Mouse (Mus musculus): ENCODE measurements at regions not wholly inside any gene's neighbourhood (a gene's known extent, or its start where the extent isn't known, plus 50 kb on each side); places are given as distances from the start of the nearest gene placed in this dataset.
A peak's percentile ranks its signal among the peaks of the same experiment; 100 is the strongest.

GRCm38 (mm10) chr7:58310096-58310495 is 345.9 kb upstream of the Atp10a start:
- Histone ChIP-seq H3K4me3 (no peak overlapping the region), H3K27ac (no peak overlapping the region), H3K4me1 (no peaks in the 10 kb centered on the region), H3K36me3 (replicated peaks) (no peaks in the 10 kb centered on the region), H3K9me3 (no peaks in the 10 kb centered on the region), H3K27me3 (ENCODE audit: poor library complexity, severe bottlenecking) (no peaks in the 10 kb centered on the region)
- WGBS, result 81% methylated on average over 2 of the region's 2 CpGs
- no peak for DNase-seq (ENCODE audit: extremely low spot score, low spot score)

GRCm38 (mm10) chr7:58322381-58322780 is 333.6 kb upstream of the Atp10a start:
- DNase-seq (ENCODE audit: extremely low spot score, low spot score), result no peak
- no peak overlapping the region for H3K4me3 ChIP-seq
- no peaks in the 10 kb centered on the region for H3K27me3 ChIP-seq (ENCODE audit: poor library complexity, severe bottlenecking)
- no peaks in the 10 kb centered on the region for H3K9me3 ChIP-seq
- H3K36me3 ChIP-seq (replicated peaks), result no peaks in the 10 kb centered on the region
- no peak overlapping the region for H3K27ac ChIP-seq
- WGBS, result 53% methylated on average over 1 of the region's 1 CpGs
- no peaks in the 10 kb centered on the region for H3K4me1 ChIP-seq

DNA sequence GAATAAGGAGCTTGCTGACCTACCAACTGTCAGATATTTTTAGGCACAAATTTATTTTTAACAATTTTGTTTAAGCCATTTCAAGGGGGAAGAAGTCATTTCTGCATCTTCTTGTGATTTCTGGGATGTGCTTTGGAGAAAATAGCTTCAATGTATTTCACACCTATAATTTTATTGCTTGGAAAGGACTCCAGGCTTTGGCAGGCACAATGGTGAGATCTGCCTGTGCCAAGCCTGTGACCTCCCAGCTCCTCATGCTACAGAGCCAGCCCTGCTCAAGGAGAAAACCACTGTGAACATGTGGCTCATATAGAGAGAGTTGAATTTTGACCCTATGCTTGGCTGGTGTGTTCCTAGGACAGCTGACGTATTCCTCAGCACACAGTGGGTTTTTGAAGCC is 288.6 kb upstream of the Atp10a start:
- Histone ChIP-seq H3K36me3 (replicated peaks) (no peaks in the 10 kb centered on the region), H3K4me1 (no peaks in the 10 kb centered on the region), H3K27me3 (ENCODE audit: poor library complexity, severe bottlenecking) (no peaks in the 10 kb centered on the region), H3K27ac (no peak overlapping the region), H3K9me3 (no peaks in the 10 kb centered on the region), H3K4me3 (no peak overlapping the region)
- 88% methylated on average over 1 of the region's 1 CpGs for WGBS
- DNase-seq (ENCODE audit: extremely low spot score, low spot score), result no peak

DNA sequence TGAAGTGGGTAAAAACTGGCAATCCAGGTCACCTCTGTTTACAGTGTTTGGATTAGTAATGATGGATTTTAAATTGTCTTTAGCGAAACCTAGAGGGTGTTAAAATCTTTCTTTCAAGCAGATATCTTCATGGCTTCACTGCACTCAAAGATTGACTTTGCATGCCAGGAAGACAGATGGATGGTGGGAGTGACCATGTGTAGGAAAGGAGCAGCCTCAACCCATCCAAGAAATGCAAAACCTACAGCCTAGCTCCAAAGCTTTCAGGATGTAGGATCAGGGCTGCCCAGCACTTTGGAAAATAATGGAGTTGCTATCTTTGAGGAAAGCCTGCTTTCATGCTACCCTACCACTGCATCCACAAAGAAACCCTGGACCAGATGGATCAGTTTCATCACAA is 272.6 kb upstream of the Atp10a start:
- DNase-seq (ENCODE audit: extremely low spot score, low spot score), result no peak
- Histone ChIP-seq H3K36me3 (replicated peaks) (no peaks in the 10 kb centered on the region), H3K27me3 (ENCODE audit: poor library complexity, severe bottlenecking) (no peaks in the 10 kb centered on the region), H3K9me3 (no peaks in the 10 kb centered on the region), H3K4me3 (no peak overlapping the region), H3K27ac (no peak overlapping the region), H3K4me1 (no peaks in the 10 kb centered on the region)
- WGBS, result 80% methylated on average over 1 of the region's 1 CpGs

- Histone ChIP-seq H3K27ac (no peak overlapping the region), H3K9me3 (no peaks in the 10 kb centered on the region), H3K4me1 (no peaks in the 10 kb centered on the region), H3K36me3 (replicated peaks) (no peaks in the 10 kb centered on the region), H3K4me3 (no peak overlapping the region), H3K27me3 (ENCODE audit: poor library complexity, severe bottlenecking) (no peaks in the 10 kb centered on the region)
- 84% methylated on average over 1 of the region's 1 CpGs for WGBS
- no peak for DNase-seq (ENCODE audit: extremely low spot score, low spot score)
These were observed 267.6 kb upstream of the Atp10a start for GRCm38 (mm10) chr7:58388326-58388725.

- no peak for DNase-seq (ENCODE audit: extremely low spot score, low spot score)
- Histone ChIP-seq H3K4me1 (peaks cover 2% of the 10 kb centered on the region), H3K36me3 (replicated peaks) (no peaks in the 10 kb centered on the region), H3K9me3 (no peaks in the 10 kb centered on the region), H3K4me3 (no peak overlapping the region), H3K27ac (no peak overlapping the region), H3K27me3 (ENCODE audit: poor library complexity, severe bottlenecking) (no peaks in the 10 kb centered on the region)
- WGBS, result 84% methylated on average over 4 of the region's 4 CpGs
These were observed 263.4 kb upstream of the Atp10a start for GRCm38 (mm10) chr7:58392391-58393115.

- H3K9me3 ChIP-seq, result no peaks in the 10 kb centered on the region
- H3K27ac ChIP-seq, result peak overlapping the region; percentile 93
- no peaks in the 10 kb centered on the region for H3K27me3 ChIP-seq (ENCODE audit: poor library complexity, severe bottlenecking)
- 22% methylated on average over 6 of the region's 6 CpGs for WGBS
- peak overlapping the region; percentile 57 for H3K4me3 ChIP-seq
- DNase-seq (ENCODE audit: extremely low spot score, low spot score), result peak; percentile 27
- H3K4me1 ChIP-seq, result peaks cover 17% of the 10 kb centered on the region
- H3K36me3 ChIP-seq (replicated peaks), result no peaks in the 10 kb centered on the region
These were observed 258.0 kb upstream of the Atp10a start for GRCm38 (mm10) chr7:58397992-58398391.

DNA sequence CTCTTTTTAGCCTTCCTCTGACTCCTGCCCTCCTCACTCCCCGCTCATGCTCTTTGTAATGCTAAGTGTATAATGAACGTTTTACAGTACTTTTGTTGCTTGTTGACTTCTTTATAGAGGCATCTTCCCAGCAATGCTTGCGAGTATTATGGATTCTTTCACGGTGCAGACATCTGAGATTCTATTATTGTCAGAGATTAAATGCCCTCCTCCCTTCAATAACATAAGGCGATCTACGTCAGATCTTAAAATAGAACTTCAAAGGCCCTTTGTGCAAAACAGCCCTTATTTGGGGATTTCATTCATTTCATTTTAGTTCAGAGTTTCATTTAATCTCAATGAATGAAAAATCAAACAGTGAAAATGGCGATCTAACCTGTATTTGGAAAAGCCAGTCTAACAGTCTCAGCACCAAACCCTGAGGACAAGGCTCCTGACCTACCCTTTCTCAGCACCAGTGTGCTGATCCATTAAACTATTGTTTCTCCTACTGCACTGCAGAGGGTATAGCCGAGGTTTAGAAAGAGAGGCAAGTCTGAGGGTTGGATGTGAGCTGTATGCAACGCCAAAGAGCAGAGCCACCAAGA is 257.3 kb upstream of the Atp10a start:
- no peaks in the 10 kb centered on the region for H3K9me3 ChIP-seq
- no peak for DNase-seq (ENCODE audit: extremely low spot score, low spot score)
- H3K36me3 ChIP-seq (replicated peaks), result no peaks in the 10 kb centered on the region
- H3K27me3 ChIP-seq (ENCODE audit: poor library complexity, severe bottlenecking), result no peaks in the 10 kb centered on the region
- peak overlapping the region; percentile 57 for H3K4me3 ChIP-seq
- H3K27ac ChIP-seq, result peak overlapping the region; percentile 93
- WGBS, result 3% methylated on average over 9 of the region's 9 CpGs
- H3K4me1 ChIP-seq, result peaks cover 17% of the 10 kb centered on the region

DNA sequence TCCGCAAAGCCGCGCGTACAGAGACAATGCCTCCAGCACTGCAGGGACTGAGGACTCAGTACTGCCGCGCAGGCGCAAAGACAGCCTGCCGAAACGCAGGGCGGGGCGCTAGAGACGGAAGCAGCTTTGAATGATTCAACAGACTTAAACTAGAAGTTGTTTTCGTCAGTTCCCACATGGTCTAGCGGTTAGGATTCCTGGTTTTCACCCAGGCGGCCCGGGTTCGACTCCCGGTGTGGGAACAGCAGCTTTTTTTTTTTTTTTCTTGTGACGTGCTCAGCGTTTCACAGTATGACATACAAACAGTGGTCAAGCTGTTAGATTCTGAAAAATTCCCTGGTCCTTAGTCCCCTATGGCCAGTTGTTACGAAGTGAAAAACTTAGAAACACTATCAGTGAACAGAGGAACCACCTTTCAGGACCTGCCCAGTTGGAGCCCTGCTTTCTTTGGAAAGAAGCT is 256.8 kb upstream of the Atp10a start:
- H3K27me3 ChIP-seq (ENCODE audit: poor library complexity, severe bottlenecking), result no peaks in the 10 kb centered on the region
- no peaks in the 10 kb centered on the region for H3K9me3 ChIP-seq
- H3K27ac ChIP-seq, result peak overlapping the region; percentile 93
- peak overlapping the region; percentile 57 for H3K4me3 ChIP-seq
- peaks cover 17% of the 10 kb centered on the region for H3K4me1 ChIP-seq
- 0% methylated on average over 21 of the region's 21 CpGs for WGBS
- peak; percentile 91 for DNase-seq (ENCODE audit: extremely low spot score, low spot score)
- no peaks in the 10 kb centered on the region for H3K36me3 ChIP-seq (replicated peaks)

GRCm38 (mm10) chr7:58399651-58400050 is 256.3 kb upstream of the Atp10a start:
- H3K4me3 ChIP-seq, result peak overlapping the region; percentile 57
- H3K9me3 ChIP-seq, result no peaks in the 10 kb centered on the region
- H3K27ac ChIP-seq, result peak overlapping the region; percentile 81
- WGBS, result 60% methylated on average over 5 of the region's 5 CpGs
- H3K27me3 ChIP-seq (ENCODE audit: poor library complexity, severe bottlenecking), result no peaks in the 10 kb centered on the region
- peak; percentile 21 for DNase-seq (ENCODE audit: extremely low spot score, low spot score)
- peaks cover 17% of the 10 kb centered on the region for H3K4me1 ChIP-seq
- no peaks in the 10 kb centered on the region for H3K36me3 ChIP-seq (replicated peaks)

- no peaks in the 10 kb centered on the region for H3K36me3 ChIP-seq (replicated peaks)
- H3K4me1 ChIP-seq, result peaks cover 17% of the 10 kb centered on the region
- no peak overlapping the region for H3K4me3 ChIP-seq
- DNase-seq (ENCODE audit: extremely low spot score, low spot score), result no peak
- WGBS, result 91% methylated on average over 1 of the region's 1 CpGs
- no peaks in the 10 kb centered on the region for H3K27me3 ChIP-seq (ENCODE audit: poor library complexity, severe bottlenecking)
- no peaks in the 10 kb centered on the region for H3K9me3 ChIP-seq
- H3K27ac ChIP-seq, result no peak overlapping the region
These were observed 255.4 kb upstream of the Atp10a start for GRCm38 (mm10) chr7:58400594-58400993.

DNA sequence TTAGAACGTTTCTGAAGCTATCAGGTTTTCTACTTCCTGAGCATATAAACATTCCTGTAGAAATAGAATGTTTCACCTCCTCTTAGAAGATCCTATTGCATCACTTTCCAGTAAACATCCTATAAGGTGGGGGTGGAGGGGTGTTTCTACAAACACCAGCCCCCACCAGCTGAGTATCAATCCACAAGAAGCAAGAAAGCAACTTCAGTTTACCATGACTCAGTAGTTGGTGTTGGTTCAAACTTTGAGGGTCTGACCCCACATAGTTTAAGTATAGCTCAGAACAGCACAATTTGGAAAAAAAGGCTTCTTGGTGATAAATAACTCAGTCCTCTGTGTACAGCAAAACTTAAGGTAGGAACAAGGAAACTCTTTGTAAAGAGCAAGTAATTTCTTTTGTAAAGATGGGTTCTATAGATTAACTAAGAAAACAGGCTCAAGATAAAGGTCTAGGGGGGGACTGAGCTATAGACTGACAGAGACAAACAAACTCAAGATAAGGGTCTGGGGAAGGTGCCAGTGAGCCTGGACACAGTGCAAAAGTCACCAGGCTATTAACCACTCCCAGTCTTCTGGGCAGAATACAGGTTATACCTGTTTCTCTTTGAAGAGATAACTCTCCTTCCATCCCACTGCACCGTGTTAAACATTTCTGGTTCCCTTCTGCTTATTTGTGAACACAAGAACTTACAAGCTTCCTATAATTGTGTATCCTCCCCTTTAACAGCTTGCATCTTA is 218.9 kb upstream of the Atp10a start:
- Histone ChIP-seq H3K9me3 (no peaks in the 10 kb centered on the region), H3K27ac (no peak overlapping the region), H3K4me1 (no peaks in the 10 kb centered on the region), H3K4me3 (no peak overlapping the region), H3K36me3 (replicated peaks) (no peaks in the 10 kb centered on the region), H3K27me3 (ENCODE audit: poor library complexity, severe bottlenecking) (no peaks in the 10 kb centered on the region)
- no peak for DNase-seq (ENCODE audit: extremely low spot score, low spot score)
- WGBS, result 86% methylated on average over 2 of the region's 2 CpGs
